Mouse (Mus musculus) ES-E14 (cell line): ENCODE results near the gene Sema6c. TPM values are rescaled to one million over a fixed set of nuclear protein-coding genes. Genes with fewer than 3 reads are reported as not detected.
"Not testable (repeated sequence)": the region's sequence is repeated elsewhere in the genome, so short reads cannot be mapped to it uniquely, and the experiment has no call there.

Experiments used
- DNase-seq: peaks from one replicate; pipeline ENCODE4 v3.0.0-alpha.2; 2013; ENCODE audit warnings: low read depth, low spot score
- H3K27ac ChIP-seq: 2 replicates; pipeline ENCODE4 v1.5.1; 2012; ENCODE audit warnings: low read depth, mild to moderate bottlenecking, low read length, moderate library complexity, mixed read lengths; ENCODE audit not compliant: poor library complexity, insufficient read depth, severe bottlenecking
- H3K36me3 ChIP-seq: 2 replicates; pipeline ENCODE4 v1.6.1; 2012; ENCODE audit warnings: mild to moderate bottlenecking, low read length, moderate library complexity, mixed read lengths; ENCODE audit not compliant: control insufficient read depth, poor library complexity, insufficient read depth, severe bottlenecking
- H3K4me1 ChIP-seq, 2 experiments: fragments of 150-350 bp in 1 of 2; sonication (generic) in 1 of 2; 2 replicates each; pipeline ENCODE4 v1.6.1; 2012; ENCODE audit warnings: low read length in 2 of 2, mild to moderate bottlenecking in 1 of 2, mixed read lengths in 1 of 2; ENCODE audit not compliant: control insufficient read depth in 2 of 2, insufficient read depth in 2 of 2, poor library complexity in 1 of 2
- H3K4me3 ChIP-seq, 2 experiments: fragments of 150-350 bp in 1 of 2; sonication (generic) in 1 of 2; 2 replicates each; pipeline ENCODE4 v1.5.1; 2012; ENCODE audit warnings: low read length in 2 of 2, low read depth in 1 of 2, mild to moderate bottlenecking in 1 of 2, mixed read lengths in 1 of 2; ENCODE audit not compliant: insufficient read depth in 1 of 2, poor library complexity in 1 of 2, severe bottlenecking in 1 of 2
- H3K9ac ChIP-seq: 2 replicates; pipeline ENCODE4 v1.6.1; 2012; ENCODE audit warnings: low read depth, mild to moderate bottlenecking, low read length, mixed read lengths; ENCODE audit not compliant: poor library complexity, insufficient read depth, severe bottlenecking
- H3K9me3 ChIP-seq: fragments of 150-350 bp; sonication (generic); 2 replicates; pipeline ENCODE4 v1.6.1; 2012; ENCODE audit warnings: low read depth, mild to moderate bottlenecking, low read length; ENCODE audit not compliant: control insufficient read depth, insufficient read depth
- CHD2 ChIP-seq: IDR thresholded peaks from 2 replicates; pipeline ENCODE4 v1.6.1; 2014; ENCODE audit warnings: mild to moderate bottlenecking, low read depth, low read length, inconsistent platforms
- HCFC1 ChIP-seq: IDR thresholded peaks from 2 replicates; pipeline ENCODE4 v1.6.1; 2012; ENCODE audit warnings: low read length, inconsistent platforms, borderline replicate concordance; ENCODE audit not compliant: insufficient read depth
- MAFK ChIP-seq: IDR thresholded peaks from 2 replicates; pipeline ENCODE4 v1.6.1; 2014; ENCODE audit warnings: mild to moderate bottlenecking, low read depth, low read length, inconsistent platforms; ENCODE audit not compliant: insufficient read depth
- ZC3H11A ChIP-seq: IDR thresholded peaks from 2 replicates; pipeline ENCODE4 v1.6.1; 2012; ENCODE audit warnings: low read depth, mild to moderate bottlenecking, inconsistent platforms, low read length, borderline replicate concordance
- ZNF384 ChIP-seq: IDR thresholded peaks from 2 replicates; pipeline ENCODE4 v1.6.1; 2012; ENCODE audit warnings: low read depth, low read length, inconsistent platforms
- in situ Hi-C, 2 experiments: fragments of 600-800 bp; cut with MboI; formaldehyde crosslinking; loops; one replicate each; pipeline ENCODE4 v1.15.1; 2025; ENCODE audit warnings: low sequenced_read_pairs in 2 of 2, inconsistent platforms in 1 of 2; ENCODE audit not compliant: unreplicated experiment in 2 of 2
- total RNA-seq: library from RNA; depleted of rRNA; stranded (reverse); fragments of 300-350 nt; gene quantifications from 2 replicates; pipeline ENCODE4 v1.2.3, GENCODE M21; 2012

Sema6c gene
- total RNA-seq, 1 experiment: 15.3 TPM

DNA sequence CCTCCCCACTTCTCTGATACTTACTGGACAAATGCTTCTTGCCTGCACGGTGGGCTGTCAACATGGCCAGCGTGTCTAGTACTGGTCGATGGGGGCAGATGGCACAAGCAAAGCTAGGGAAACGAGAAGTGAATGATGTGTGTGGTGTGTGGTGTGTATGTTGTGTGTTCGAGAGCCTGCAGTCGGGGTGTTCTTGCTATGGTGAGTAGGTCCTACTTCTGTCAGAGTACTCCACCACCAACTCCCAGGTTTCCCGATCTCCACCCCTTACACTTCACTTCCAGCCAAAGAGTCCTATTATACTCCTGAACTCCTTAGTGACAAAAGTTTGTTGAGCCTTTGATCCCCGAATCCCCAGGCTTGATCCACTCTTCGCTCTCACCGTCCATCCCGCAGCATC is 27.1 kb upstream of the Sema6c start:
- in situ Hi-C loops: no loop called here
- Histone ChIP-seq H3K36me3 (peaks cover 3% of the 10 kb centered on the region; the same call in 1 of the 2 replicates), H3K27ac (peak overlapping the region; percentile 38; the same call in 1 of the 2 replicates), H3K4me3 (peak overlapping the region; percentile 77 to 93), H3K9me3 (no peaks in the 10 kb centered on the region), H3K9ac (peak overlapping the region; percentile 95), H3K4me1 (peaks cover 3 to 9% of the 10 kb centered on the region in 2 experiments; a peak in 2 of 4 replicates)
- no peak for TF ChIP-seq ZNF384
- TF ChIP-seq ZC3H11A: no peak
- no peak for TF ChIP-seq CHD2
- TF ChIP-seq MAFK: no peak
- no peak for TF ChIP-seq HCFC1
- no peak for DNase-seq

DNA sequence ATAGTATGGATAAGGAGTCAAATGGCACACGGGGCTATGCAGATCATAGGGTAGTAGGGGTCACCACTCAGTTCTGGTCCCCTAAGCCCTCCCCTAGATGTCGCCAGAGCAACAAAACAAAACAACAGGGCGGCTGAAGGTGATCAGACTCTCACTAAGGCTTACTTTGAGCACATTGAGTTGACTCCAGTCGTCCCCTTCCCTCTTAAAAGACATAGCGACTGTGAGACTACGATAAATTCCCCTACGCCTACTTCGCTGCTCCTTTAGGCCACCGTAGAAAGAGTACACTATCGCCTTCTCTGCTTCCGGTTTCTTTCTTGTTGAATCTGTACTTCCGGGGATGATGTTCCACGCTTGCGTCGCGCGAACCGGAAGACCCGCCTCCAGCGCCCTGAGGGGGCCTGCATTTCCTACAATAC is 26.6 kb upstream of the Sema6c start, which contains the start of the genes Scnm1 and Lysmd1:
Gene Scnm1 (minus strand): TSS at position 332 of the 422 bp plus-strand sequence.
Gene Lysmd1 (plus strand): TSS at position 409 of the 422 bp plus-strand sequence.
- H3K4me1 ChIP-seq: peaks cover 3 to 10% of the 10 kb centered on the region in 2 experiments; a peak in 2 of 4 replicates
- H3K36me3 ChIP-seq: peaks cover 3% of the 10 kb centered on the region; the same call in 1 of the 2 replicates
- in situ Hi-C loops: no loop called here
- DNase-seq: peak; percentile 81
- peak within 1 kb of the TSS; percentile 38 for H3K27ac ChIP-seq
- peak within 1 kb of the TSS; percentile 95 for H3K9ac ChIP-seq
- H3K9me3 ChIP-seq: no peaks in the 10 kb centered on the region
- TF ChIP-seq MAFK: no peak
- TF ChIP-seq HCFC1: peak; percentile 75; the same call in 1 of the 2 replicates
- peak within 1 kb of the TSS; percentile 77 to 93 for H3K4me3 ChIP-seq

DNA sequence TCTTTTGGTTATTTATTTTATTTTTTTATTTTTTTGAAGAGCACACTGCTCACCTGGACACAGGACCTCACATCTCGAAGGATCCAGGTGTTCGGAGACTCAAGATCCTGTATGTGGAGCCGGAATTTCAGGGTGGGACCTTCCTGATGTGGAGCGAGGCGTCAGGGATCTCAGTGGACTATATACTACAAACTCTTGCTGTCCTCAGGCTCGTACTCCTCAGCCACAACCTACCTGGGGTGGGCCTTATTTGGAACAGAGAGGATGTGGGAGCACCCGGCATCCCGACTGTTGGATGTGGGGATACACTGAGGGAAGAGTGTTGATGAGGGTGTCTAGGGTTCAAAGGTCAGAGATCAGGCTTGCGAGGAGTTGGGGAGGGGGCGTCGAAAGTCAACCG is 26.1 kb upstream of the Sema6c start:
- in situ Hi-C loops, H3K4me3 ChIP-seq: not testable (repeated sequence)

DNA sequence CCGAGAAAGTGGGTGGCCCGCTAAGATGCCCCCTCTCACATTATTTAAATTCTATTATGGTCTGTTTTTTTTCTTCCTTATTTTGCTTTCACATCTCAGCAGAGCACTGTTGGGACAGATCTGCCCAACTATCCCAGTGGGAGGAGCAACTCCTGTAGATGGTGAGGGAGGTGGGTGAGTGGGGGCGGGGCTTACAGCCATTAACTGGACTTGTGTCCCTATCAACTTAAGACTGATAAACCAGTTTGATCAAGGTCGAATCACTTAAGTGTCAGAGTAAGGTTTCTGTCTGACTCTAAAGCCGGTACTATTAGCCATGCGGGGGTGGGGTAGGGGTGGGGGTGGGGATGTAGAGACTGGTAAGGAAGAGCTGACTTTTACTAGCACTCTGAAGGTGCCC is 25.2 kb upstream of the Sema6c start:
- no peak for DNase-seq
- H3K27ac ChIP-seq: no peak overlapping the region
- peaks cover 3 to 14% of the 10 kb centered on the region in 2 experiments; a peak in 2 of 4 replicates for H3K4me1 ChIP-seq
- H3K9me3 ChIP-seq: no peaks in the 10 kb centered on the region
- no peak for TF ChIP-seq ZNF384
- in situ Hi-C loops: no loop called here
- H3K36me3 ChIP-seq: no peaks in the 10 kb centered on the region; the same call in 1 of the 2 replicates
- H3K9ac ChIP-seq: no peak overlapping the region
- H3K4me3 ChIP-seq: peak overlapping the region; percentile 41 to 58; a peak in 3 of 4 replicates

More for the DNA sequence above, 26.1 kb upstream of the Sema6c start:
- not testable (repeated sequence) for H3K9ac ChIP-seq, H3K27ac ChIP-seq, H3K4me1 ChIP-seq, H3K36me3 ChIP-seq, DNase-seq, H3K9me3 ChIP-seq

DNA sequence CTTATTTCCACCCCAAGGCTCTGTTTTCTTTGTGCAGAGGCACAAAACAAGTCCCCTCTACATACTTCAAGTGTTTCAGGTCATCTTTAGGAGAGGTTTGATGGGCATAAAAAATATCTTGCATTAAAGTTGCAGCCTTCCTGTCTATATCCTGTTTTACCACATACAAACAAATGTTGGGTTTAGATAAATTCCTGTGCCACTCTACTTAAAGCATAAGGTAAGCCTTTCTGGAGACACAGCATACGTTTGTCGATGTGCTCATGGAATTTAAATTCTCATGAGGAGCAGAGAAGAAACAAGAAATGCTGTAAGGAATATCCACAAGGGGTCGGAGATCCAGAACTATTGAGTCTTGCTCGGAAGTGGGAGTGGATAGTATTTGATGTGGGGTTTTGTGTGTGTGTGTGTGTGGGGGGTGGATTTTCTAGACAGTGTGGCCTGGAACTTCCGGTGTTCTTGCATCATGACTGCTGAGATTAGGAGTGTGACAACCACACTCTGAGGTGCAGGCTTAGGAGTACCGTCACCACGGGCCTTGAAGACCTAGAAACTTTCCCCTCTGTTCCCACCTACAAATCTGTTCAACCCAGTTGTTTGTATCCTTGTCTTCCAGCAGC is 24.7 kb upstream of the Sema6c start:
- 0 out of 4 replicates have a peak overlapping the region, but pooled peaks of 1 of the 2 experiments have one; percentile 15 for H3K4me3 ChIP-seq
- H3K9ac ChIP-seq: no peak overlapping the region
- no peak for DNase-seq
- TF ChIP-seq MAFK (no peak), ZNF384 (no peak), CHD2 (no peak), ZC3H11A (no peak), HCFC1 (no peak)
- H3K4me1 ChIP-seq: peaks cover 3 to 19% of the 10 kb centered on the region in 2 experiments; a peak in 3 of 4 replicates
- H3K9me3 ChIP-seq: no peaks in the 10 kb centered on the region
- H3K36me3 ChIP-seq: no peaks in the 10 kb centered on the region; the same call in 1 of the 2 replicates
- in situ Hi-C loops: no loop called here
- H3K27ac ChIP-seq: no peak overlapping the region
